Mouse (Mus musculus) hindbrain, embryonic 15.5 days (tissue): ENCODE data around the gene Slc26a6. TPM values are rescaled to one million over a fixed set of nuclear protein-coding genes. Genes with fewer than 3 reads are reported as not detected.

Experiments used
- ATAC-seq: fragments of 200-750 bp; cut with Nextera tagmentation; 2 replicates; pipeline ENCODE4 v1.8.0; 2017; ENCODE audit warnings: low read depth, moderate number of reproducible peaks, moderate TSS enrichment; ENCODE audit not compliant: low FRiP score
- H3K27ac ChIP-seq: fragments of 300-500 bp; sonication (generic); replicated peaks from 2 replicates; pipeline ENCODE4 v1.5.1; 2015; ENCODE audit warnings: mild to moderate bottlenecking, inconsistent platforms
- H3K27me3 ChIP-seq: fragments of 300-500 bp; sonication (generic); 2 replicates; pipeline ENCODE4 v1.6.1; 2015; ENCODE audit warnings: control low read depth, inconsistent platforms
- H3K36me3 ChIP-seq: fragments of 300-500 bp; sonication (generic); 2 replicates; pipeline ENCODE4 v1.6.1; 2015; ENCODE audit warnings: control low read depth, inconsistent platforms
- H3K4me1 ChIP-seq: fragments of 300-500 bp; sonication (generic); replicated peaks from 2 replicates; pipeline ENCODE4 v1.6.1; 2015; ENCODE audit warnings: control low read depth, inconsistent platforms
- H3K4me2 ChIP-seq: fragments of 300-500 bp; sonication (generic); 2 replicates; pipeline ENCODE4 v1.6.1; 2015; ENCODE audit warnings: moderate library complexity, mild to moderate bottlenecking, inconsistent platforms
- H3K4me3 ChIP-seq: fragments of 300-500 bp; sonication (generic); 2 replicates; pipeline ENCODE4 v1.5.1; 2015; ENCODE audit warnings: mild to moderate bottlenecking, inconsistent platforms
- H3K9ac ChIP-seq: fragments of 300-500 bp; sonication (generic); 2 replicates; pipeline ENCODE4 v1.6.1; 2015; ENCODE audit warnings: inconsistent platforms
- H3K9me3 ChIP-seq: fragments of 300-500 bp; sonication (generic); 2 replicates; pipeline ENCODE4 v1.6.1; 2016; ENCODE audit warnings: control low read depth, inconsistent platforms
- WGBS: fragments of 180-500 bp; shearing (Covaris S2); methylation state at CpG from one replicate; pipeline ENCODE4 v1.1.7; 2015; 5-methylcytosine and 5-hydroxymethylcytosine counted together
- polyA plus RNA-seq: library from polyadenylated mRNA; unstranded; fragments of >200 nt; fragmentation: Nextera tagmentation; extraction: Ambion mirVana; gene quantifications from 2 replicates; pipeline ENCODE4 v1.2.1, GENCODE M21; 2015

Gene Slc26a6
- polyA plus RNA-seq, 1 experiment from 2014 or later, result 22.1 TPM

DNA sequence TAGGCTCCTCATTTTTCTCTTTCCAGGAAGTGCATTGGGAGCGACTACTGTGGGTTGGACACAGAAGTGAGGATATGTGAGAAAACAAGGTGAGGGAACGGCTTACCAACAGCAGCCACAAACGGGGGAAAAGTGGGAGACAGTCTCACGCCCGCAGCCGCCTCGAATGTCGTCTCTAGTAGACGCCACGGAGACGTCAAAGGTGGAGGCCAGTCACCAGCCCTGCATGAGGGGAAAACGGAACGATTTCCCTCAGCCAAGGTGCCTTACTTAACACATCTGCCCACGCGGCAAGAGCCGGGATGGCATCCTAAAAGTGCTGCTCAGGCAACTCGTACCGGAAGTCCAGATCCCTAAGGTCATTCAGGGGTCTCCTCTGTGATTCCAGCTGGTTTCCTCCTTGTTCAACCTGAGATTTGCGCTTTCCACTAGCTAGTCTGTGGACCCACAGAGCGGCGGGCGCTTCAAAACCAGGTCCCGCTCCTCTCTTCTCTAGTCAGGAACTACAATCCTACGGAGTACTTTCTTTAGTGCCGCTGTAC, 28.9 kb upstream of the Slc26a6 start:
- H3K4me3 ChIP-seq, result peak overlapping the region; percentile 61
- peaks cover 18% of the 10 kb centered on the region for H3K36me3 ChIP-seq
- H3K4me1 ChIP-seq, result peaks cover 34% of the 10 kb centered on the region
- H3K27ac ChIP-seq, result peak overlapping the region; percentile 92
- H3K27me3 ChIP-seq, result 0 out of 2 replicates have a peak, but pooled peaks cover 9% of the 10 kb centered on the region
- peak overlapping the region; percentile 45 for H3K9ac ChIP-seq
- no peak; the same call in 1 of the 2 replicates for ATAC-seq
- WGBS, result 4% methylated on average over 25 of the region's 25 CpGs
- H3K4me2 ChIP-seq, result peak overlapping the region; percentile 92
- H3K9me3 ChIP-seq, result no peaks in the 10 kb centered on the region

DNA sequence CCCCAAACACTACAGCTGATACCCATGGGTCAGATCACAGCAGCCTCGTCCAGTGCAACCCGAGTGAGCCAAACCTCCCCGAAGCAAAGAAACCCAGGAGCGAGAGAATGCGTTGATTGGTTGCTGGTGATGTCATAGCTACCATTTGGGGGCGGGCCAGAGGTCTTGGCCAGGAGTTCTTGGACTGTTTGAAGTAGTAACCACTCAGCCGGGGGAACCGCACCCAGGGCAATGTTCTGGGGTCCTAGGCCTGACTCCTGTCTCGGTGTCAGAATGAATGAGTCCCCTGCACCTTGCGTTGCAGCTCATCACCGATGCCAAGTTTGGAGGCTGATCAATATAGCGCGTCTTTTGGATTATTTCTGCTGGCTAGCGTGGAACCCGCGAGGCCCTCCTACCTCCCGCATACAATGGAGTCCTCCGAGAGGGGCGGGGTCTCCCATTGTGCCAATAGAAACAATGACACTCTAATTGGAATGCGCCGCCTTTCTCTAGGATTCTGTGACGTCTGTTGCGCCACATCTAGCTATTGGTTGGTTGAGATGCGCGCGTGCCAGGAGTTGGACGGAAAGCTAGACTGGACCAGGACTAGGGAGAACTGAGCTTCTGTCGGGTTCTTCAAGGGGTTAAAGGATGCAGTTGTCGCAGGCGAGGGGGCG, 28.2 kb upstream of the Slc26a6 start:
- Histone ChIP-seq H3K36me3 (peaks cover 25% of the 10 kb centered on the region), H3K4me1 (peaks cover 41% of the 10 kb centered on the region), H3K4me2 (peak overlapping the region; percentile 92), H3K27ac (peak overlapping the region; percentile 92), H3K9ac (peak overlapping the region; percentile 69), H3K9me3 (no peaks in the 10 kb centered on the region), H3K4me3 (peak overlapping the region; percentile 61), H3K27me3 (0 out of 2 replicates have a peak, but pooled peaks cover 9% of the 10 kb centered on the region)
- peak; percentile 92 for ATAC-seq
- WGBS, result under 1% methylated on average over 31 of the region's 31 CpGs

DNA sequence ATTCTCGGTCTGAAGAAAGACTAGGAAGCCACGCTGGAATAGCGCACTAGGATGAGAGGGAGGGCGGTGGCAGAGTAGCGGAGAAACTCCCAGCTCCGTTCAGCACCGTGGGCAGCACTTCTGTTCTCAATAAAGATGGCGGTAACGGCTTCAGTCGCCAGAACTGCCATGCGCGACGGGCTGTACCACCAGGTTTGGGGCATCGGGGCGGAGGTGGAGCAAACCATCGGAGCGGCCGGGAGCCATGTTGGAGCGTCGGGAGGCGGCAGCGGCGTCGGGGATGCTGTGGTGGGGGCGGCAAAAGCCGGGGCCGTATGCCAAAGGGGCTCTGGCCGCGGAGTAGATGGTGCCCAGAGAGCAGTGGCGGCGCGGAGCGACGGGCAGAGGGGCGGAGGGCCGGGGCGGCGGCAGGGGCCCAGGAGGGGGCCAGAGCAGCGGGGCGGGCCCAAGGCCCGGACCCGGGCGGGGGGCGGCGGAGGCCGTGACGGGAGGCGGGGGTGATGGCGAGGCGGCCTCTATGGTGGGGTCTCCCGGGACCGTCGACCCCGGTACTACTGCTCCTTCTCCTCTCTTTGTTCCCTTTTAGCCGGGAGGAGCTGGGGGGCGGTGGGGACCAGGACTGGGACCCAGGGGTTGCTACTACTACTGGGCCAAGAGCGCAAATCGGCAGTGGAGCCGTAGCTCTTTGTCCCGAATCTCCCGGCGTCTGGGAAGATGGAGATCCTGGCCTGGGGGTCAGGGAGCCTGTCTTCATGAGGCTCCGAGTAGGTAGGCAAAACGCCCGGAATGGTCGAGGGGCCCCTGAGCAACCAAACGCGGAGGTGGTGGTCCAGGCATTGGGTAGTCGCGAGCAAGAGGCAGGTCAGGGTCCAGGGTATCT, 27.0 kb upstream of the Slc26a6 start, which contains the start of gene Celsr3:
Celsr3 (plus strand) TSS at position 501 of the 880 bp plus-strand sequence.
- H3K4me3 ChIP-seq, result peak within 1 kb of the TSS; percentile 61
- 2% methylated on average over 57 of the region's 70 CpGs for WGBS
- H3K4me1 ChIP-seq, result peaks cover 52% of the 10 kb centered on the region
- peak; percentile 64 for ATAC-seq
- H3K27ac ChIP-seq, result peak within 1 kb of the TSS; percentile 92
- peak within 1 kb of the TSS; percentile 69 for H3K9ac ChIP-seq
- 0 out of 2 replicates have a peak, but pooled peaks cover 9% of the 10 kb centered on the region for H3K27me3 ChIP-seq
- H3K36me3 ChIP-seq, result peaks cover 30% of the 10 kb centered on the region
- peak within 1 kb of the TSS; percentile 92 for H3K4me2 ChIP-seq
- no peaks in the 10 kb centered on the region for H3K9me3 ChIP-seq

DNA sequence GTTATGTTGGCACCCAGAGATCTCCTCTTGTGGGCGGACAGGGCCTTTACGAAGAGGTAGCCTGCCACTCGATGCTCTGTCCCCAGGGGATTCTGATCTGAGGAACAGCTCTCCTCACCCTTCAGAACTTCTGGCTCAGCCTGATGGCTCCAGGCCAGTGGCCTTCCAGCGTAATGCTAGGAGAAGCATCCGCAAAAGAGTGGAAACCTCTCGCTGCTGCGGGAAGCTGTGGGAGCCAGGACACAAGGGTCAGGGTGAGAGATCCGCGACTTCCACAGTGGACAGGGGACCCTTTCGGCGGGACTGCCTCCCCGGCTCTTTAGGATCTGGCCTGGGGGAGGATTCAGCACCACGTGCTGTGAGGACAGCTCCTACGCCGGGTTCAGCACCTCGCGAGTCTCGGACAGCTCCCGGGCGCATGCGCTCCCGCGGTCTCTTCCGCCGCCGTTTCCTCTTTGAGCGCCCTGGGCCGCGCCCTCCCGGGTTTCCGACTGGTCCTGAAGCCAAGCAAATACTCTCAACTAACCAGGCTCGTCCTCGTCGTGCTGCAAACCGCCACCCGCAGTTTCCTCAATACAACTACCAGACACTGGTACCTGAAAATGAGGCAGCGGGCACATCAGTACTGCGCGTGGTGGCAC, 26.3 kb upstream of the Slc26a6 start:
- under 1% methylated on average over 39 of the region's 39 CpGs for WGBS
- H3K4me3 ChIP-seq, result peak overlapping the region; percentile 61
- H3K9me3 ChIP-seq, result no peaks in the 10 kb centered on the region
- H3K9ac ChIP-seq, result peak overlapping the region; percentile 69
- peaks cover 59% of the 10 kb centered on the region for H3K4me1 ChIP-seq
- H3K27ac ChIP-seq, result peak overlapping the region; percentile 92
- peaks cover 31% of the 10 kb centered on the region for H3K36me3 ChIP-seq
- 0 out of 2 replicates have a peak, but pooled peaks cover 9% of the 10 kb centered on the region for H3K27me3 ChIP-seq
- peak overlapping the region; percentile 92 for H3K4me2 ChIP-seq
- ATAC-seq, result no peak

DNA sequence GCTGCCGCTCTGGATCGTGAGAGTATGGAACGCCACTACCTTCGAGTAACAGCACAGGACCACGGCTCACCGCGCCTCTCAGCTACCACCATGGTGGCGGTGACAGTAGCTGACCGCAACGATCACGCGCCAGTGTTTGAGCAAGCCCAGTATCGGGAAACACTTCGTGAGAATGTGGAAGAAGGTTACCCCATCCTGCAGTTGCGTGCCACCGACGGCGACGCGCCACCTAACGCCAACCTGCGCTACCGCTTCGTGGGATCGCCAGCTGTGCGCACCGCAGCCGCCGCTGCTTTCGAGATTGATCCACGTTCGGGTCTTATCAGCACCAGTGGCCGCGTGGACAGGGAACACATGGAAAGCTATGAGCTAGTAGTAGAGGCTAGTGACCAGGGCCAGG, 25.6 kb upstream of the Slc26a6 start:
- Histone ChIP-seq H3K27me3 (0 out of 2 replicates have a peak, but pooled peaks cover 9% of the 10 kb centered on the region), H3K4me2 (peak overlapping the region; percentile 92), H3K36me3 (peaks cover 34% of the 10 kb centered on the region), H3K9me3 (no peaks in the 10 kb centered on the region), H3K27ac (0 out of 2 replicates have a peak overlapping the region, but pooled peaks have one; percentile 92), H3K9ac (peak overlapping the region; percentile 69), H3K4me1 (peaks cover 66% of the 10 kb centered on the region), H3K4me3 (peak overlapping the region; percentile 61)
- 8% methylated on average over 34 of the region's 34 CpGs for WGBS
- ATAC-seq, result no peak

DNA sequence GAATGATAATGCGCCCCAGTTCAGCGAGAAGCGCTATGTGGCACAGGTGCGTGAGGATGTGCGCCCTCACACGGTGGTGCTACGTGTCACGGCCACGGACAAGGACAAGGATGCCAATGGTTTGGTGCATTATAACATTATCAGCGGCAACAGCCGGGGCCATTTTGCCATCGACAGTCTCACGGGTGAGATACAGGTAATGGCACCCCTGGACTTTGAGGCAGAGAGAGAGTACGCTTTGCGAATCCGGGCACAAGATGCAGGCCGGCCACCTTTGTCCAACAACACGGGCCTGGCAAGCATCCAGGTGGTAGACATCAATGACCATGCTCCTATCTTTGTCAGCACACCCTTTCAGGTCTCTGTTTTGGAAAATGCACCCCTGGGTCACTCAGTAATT, 25.2 kb upstream of the Slc26a6 start:
- peak overlapping the region; percentile 92 for H3K4me2 ChIP-seq
- WGBS, result 74% methylated on average over 18 of the region's 18 CpGs

DNA sequence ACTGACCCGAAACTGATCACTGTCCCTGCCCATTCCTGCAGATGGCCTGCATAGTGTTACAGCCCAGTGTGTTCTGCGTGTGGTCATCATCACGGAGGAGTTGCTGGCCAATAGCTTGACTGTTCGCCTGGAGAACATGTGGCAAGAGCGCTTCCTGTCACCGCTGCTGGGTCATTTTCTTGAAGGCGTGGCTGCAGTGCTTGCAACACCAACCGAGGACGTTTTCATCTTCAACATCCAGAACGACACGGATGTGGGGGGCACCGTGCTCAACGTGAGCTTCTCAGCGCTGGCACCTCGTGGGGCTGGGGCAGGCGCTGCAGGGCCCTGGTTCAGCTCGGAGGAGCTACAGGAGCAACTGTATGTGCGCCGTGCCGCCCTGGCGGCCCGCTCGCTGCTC, 21.4 kb upstream of the Slc26a6 start:
- peaks cover 60% of the 10 kb centered on the region for H3K4me1 ChIP-seq
- peak overlapping the region; percentile 33 for H3K4me3 ChIP-seq
- H3K9ac ChIP-seq, result no peak overlapping the region
- WGBS, result 8% methylated on average over 23 of the region's 23 CpGs
- no peak overlapping the region for H3K27ac ChIP-seq
- H3K36me3 ChIP-seq, result peaks cover 73% of the 10 kb centered on the region
- peak overlapping the region; percentile 61 for H3K4me2 ChIP-seq
- 0 out of 2 replicates have a peak, but pooled peaks cover 6% of the 10 kb centered on the region for H3K27me3 ChIP-seq
- no peaks in the 10 kb centered on the region for H3K9me3 ChIP-seq
- no peak for ATAC-seq

More for the DNA sequence above, 25.2 kb upstream of the Slc26a6 start:
- no peak for ATAC-seq
- Histone ChIP-seq H3K27me3 (0 out of 2 replicates have a peak, but pooled peaks cover 9% of the 10 kb centered on the region), H3K9me3 (no peaks in the 10 kb centered on the region), H3K4me3 (peak overlapping the region; percentile 61), H3K36me3 (peaks cover 37% of the 10 kb centered on the region), H3K4me1 (peaks cover 70% of the 10 kb centered on the region), H3K9ac (peak overlapping the region; percentile 69), H3K27ac (no peak overlapping the region)

DNA sequence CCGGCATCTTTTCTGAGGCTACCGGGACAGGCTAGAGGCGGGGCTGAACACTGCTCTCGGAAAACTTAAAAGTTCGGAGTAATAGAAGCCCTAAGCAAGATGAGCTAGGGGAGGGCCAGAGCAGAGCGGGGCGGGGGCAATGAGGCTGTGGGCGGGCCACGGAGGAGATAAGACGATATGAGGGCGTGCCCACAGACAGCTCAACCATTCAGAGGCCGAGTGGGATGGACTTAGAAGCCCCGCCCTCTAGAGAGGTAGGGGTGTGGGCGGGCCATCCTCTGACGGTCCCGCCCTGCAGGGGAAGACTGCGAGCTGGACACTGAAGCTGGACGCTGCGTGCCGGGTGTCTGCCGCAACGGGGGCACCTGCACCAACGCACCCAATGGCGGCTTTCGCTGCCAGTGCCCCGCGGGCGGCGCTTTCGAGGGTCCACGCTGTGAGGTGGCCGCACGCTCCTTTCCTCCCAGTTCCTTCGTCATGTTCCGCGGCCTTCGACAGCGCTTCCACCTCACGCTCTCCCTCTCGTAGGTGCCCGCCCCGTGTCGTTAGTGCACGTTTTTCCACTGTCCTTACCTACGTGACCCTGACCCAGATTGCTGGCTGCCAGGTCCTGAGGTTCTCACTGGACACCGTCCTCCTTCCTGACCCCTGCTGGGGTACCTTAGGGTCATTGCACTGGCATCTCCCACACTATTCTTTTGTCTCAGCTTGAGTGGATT, 20.5 kb upstream of the Slc26a6 start:
- H3K9me3 ChIP-seq, result no peaks in the 10 kb centered on the region
- H3K4me3 ChIP-seq, result peak overlapping the region; percentile 33
- 8% methylated on average over 45 of the region's 46 CpGs for WGBS
- H3K4me2 ChIP-seq, result peak overlapping the region; percentile 61
- no peak overlapping the region for H3K9ac ChIP-seq
- peak; percentile 90 for ATAC-seq
- peaks cover 79% of the 10 kb centered on the region for H3K36me3 ChIP-seq
- peaks cover 50% of the 10 kb centered on the region for H3K4me1 ChIP-seq
- no peak overlapping the region for H3K27ac ChIP-seq
- 0 out of 2 replicates have a peak, but pooled peaks cover 6% of the 10 kb centered on the region for H3K27me3 ChIP-seq

DNA sequence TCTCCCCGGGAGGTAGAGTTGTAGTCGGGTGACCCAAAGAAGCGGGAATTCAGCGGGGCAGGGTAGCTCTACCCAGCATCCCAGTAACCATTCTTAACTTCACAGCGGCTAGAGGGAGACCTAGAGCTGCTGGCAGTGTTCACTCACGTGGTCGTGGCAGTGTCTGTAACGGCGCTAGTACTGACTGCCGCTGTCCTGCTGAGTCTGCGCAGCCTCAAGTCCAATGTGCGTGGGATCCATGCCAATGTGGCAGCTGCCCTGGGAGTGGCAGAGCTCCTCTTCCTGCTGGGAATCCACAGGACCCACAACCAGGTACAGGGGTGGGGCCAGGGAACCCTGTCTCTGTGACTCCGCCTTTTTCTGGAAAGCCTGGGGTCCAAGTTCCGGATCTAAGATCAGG, 10.1 kb upstream of the Slc26a6 start:
- no peak for ATAC-seq
- H3K9ac ChIP-seq, result no peak overlapping the region
- H3K4me2 ChIP-seq, result no peak overlapping the region
- H3K9me3 ChIP-seq, result no peaks in the 10 kb centered on the region
- no peaks in the 10 kb centered on the region for H3K27me3 ChIP-seq
- no peak overlapping the region for H3K4me3 ChIP-seq
- no peaks in the 10 kb centered on the region for H3K4me1 ChIP-seq
- H3K36me3 ChIP-seq, result peaks cover 84% of the 10 kb centered on the region
- no peak overlapping the region for H3K27ac ChIP-seq
- 22% methylated on average over 14 of the region's 14 CpGs for WGBS

DNA sequence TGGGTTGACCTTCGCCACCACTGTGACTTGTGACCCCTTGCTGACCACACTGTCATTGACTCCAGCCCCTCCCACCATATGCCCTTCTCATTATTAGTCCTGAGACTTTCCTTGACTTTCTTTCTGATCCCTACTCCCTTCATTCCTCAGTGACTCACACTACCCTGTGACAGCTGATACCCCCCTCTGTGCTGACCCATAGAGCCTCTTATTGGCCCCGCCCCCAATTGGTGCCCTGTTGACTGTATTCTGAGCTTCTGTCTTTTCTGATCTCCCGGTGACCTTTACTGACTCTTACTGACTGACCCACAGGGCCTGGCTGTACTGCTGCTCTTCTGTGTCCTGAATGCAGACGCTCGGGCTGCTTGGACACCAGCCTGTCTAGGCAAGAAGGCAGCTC, 7.7 kb upstream of the Slc26a6 start:
- H3K27ac ChIP-seq, result no peak overlapping the region
- H3K36me3 ChIP-seq, result peaks cover 83% of the 10 kb centered on the region
- H3K4me1 ChIP-seq, result no peaks in the 10 kb centered on the region
- WGBS, result 69% methylated on average over 5 of the region's 5 CpGs
- H3K9me3 ChIP-seq, result no peaks in the 10 kb centered on the region
- no peak overlapping the region for H3K4me3 ChIP-seq
- H3K9ac ChIP-seq, result no peak overlapping the region
- no peaks in the 10 kb centered on the region for H3K27me3 ChIP-seq
- no peak overlapping the region for H3K4me2 ChIP-seq
- ATAC-seq, result no peak

DNA sequence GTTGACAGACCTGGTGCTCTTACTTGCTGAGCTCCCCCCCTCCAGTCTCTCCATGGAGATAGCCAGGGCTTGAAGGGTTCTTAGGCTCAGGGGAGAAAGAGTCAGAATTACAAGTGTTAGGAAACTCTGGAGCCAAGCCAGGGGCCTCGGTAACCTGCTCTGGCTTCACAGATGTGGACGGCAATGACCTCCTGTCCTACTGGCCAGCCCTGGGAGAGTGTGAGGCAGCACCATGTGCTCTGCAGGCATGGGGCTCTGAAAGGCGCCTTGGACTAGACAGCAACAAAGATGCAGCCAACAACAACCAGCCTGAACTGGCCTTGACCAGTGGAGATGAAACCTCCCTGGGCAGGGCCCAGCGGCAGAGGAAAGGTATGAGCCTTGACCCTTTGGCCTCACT, 5.7 kb upstream of the Slc26a6 start:
- Histone ChIP-seq H3K36me3 (peaks cover 74% of the 10 kb centered on the region), H3K4me3 (no peak overlapping the region), H3K27me3 (no peaks in the 10 kb centered on the region), H3K4me1 (no peaks in the 10 kb centered on the region), H3K9me3 (no peaks in the 10 kb centered on the region), H3K4me2 (no peak overlapping the region), H3K9ac (no peak overlapping the region), H3K27ac (no peak overlapping the region)
- WGBS, result 91% methylated on average over 4 of the region's 4 CpGs
- no peak for ATAC-seq
